Mouse (Mus musculus) neural tube, embryonic 10.5 days (tissue): Measurements from ENCODE around the gene Drap1.

Experiments used
- DNase-seq: peaks from one replicate; pipeline ENCODE4 v3.0.0-alpha.2; 2017; ENCODE audit warnings: low spot score; ENCODE audit errors: extremely low spot score

The Drap1 gene

DNA sequence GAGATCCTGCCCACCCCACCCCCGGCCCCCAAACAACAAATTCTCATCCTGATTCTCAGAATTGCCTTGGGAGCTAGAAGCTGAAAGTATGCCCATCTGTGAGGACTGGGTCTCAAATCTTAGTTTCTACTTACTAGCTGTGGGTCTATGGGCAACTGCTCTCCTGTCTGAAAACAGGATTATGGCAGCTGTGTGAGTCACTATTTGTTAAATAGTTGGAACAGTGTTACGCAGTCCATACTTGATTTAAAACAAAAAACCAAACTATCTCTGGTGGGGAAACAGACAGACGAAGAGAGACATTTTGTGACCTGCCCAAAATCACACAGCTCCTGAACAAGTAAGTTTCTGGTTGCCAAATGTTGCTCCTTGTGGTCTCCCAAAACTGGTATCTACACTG, 24.9 kb upstream of the Drap1 start:
- DNase-seq: no peak

DNA sequence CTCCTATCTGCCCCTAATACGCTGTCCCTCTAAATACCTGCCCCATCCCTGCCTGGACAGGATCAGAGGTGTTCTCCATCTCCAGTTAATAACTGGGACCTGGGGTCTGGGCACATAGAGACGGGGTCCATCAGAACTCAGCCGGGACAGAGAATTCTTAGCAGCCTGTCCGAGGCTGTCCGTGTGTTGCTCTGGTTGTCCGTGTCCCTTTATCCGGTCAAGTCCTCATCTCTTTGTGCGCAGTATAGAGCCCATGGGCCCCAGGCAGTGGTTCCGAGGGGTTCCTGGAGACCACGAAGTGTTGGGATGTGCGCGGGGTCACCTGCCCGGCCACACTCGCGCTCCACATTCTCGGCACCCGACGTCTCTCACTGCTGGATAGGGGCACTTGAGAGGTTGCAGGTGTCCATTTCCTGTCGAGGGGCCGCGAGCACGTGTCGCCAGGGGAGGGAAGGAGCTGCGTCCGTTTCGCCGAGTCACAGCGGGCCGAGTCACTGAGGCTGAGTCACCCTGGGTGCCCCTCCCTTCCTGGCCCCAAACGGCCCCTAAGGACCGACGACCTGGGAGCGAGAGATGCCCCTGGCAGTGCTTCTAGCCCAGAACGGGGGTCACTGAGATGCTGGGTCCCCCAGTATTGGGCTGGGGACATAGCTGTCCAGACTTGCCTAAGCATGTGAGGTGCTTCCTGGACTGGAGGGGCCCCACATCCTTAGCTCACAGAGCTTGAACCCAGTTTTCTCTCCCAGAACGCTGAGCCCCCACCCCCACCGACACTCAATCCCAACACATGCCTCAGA, 23.8 kb upstream of the Drap1 start:
- DNase-seq: peak; percentile 46

DNA sequence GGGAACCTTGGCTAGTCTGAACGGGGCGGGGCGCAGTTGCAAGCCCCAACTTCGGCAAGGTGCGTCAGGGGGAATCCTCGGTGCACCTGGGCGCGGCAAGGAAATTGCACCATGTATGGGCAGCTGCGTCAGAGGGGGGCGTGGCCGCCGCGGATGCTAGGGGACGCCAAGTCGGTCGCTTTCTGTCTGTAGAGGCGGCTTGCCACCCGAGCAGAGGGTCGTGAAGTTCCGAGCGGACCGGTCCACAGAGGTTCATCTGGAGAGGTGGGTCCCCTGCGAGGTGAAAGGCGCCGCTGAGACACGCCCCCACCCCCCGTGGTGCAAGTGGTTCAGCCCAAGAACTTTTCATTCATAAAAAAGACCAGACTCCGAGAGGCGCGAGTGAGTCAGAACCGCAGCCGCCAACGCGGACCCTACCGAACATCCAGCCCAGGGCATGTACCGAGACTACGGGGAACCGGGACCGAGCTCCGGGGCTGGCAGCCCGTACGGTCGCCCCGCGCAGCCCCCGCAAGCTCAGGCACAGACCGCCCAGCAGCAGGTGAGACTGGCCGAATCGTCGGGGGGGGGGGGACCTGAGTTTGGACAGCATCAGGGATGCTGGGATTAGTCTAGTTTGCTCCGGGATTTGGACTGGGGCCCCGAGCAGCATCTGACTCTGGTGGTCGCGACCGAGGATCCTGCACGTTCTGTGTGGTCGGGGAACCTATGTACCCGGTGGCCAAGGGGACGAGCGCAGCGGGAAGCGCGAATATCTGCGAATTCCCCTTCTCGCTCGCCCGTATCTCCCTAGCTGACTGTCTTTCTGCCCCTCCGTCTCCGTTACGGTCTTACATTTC, 23.0 kb upstream of the Drap1 start, which contains the start of gene Fosl1:
TSS of gene Fosl1 (plus strand) at position 33 of the 839 bp plus-strand sequence.
- DNase-seq: peak; percentile 68

DNA sequence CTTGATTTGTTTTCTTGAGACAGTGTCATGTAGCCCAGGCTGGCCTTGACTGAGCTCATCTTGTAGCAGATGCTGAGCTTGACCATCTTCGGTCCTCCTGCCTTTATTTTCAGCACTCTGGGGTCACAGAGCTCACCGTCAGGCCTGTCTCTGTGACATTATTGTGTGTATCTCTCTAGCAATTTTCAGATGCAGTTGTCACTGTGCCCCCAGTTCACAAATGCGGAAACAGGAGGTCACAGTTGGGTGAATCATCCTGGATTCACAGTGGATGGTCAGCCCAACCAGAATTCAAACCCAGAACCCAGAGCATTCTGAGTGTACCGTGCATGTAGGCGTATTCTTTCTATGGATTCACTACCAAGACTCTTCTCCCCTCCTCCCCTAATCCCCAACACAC, 21.0 kb upstream of the Drap1 start:
- no peak for DNase-seq

DNA sequence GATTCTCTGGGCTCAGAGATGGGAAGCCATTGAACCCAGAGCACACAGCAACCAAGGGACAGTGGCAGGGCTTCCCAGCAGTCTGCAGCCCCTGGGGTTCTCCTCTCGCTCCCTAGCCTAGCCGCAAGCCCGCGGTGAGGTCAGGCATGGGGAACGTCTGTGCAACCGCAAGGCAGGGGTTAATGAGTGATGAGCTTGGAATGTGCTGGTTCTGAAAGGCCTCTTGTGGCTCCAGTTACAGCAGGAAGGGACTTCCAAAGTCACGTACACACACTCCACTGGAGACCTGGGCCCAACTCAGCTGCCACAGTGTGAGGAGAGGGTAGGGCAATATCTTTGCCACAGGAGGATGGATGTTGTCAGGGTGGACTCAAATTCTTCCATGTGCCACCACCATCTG, 20.2 kb upstream of the Drap1 start:
- DNase-seq: no peak

DNA sequence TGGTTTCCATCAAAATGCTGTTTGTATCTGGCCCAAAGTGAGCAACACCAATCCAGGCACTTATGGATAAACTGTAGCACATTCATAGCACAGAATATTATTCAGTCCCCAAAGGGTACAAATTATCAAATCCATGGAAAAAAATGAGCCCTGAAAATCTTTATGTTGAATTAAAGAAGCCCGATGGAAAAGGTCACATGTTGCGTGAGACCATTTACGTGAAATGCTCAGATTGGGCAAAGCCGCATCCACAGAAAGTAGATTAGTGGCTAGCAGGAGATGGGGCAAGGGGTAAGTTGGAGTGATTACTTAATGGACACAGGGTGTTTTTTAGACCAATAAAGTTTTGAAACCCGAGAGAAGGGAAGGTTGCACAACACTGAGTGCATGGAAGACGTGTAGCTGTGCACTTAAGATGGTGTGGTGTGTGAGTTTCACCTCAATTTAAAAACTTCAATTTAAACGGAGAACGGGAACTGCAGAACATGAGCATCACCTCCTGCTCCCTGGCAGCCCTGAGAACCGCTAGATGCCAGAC, 19.7 kb upstream of the Drap1 start:
- DNase-seq: no peak

DNA sequence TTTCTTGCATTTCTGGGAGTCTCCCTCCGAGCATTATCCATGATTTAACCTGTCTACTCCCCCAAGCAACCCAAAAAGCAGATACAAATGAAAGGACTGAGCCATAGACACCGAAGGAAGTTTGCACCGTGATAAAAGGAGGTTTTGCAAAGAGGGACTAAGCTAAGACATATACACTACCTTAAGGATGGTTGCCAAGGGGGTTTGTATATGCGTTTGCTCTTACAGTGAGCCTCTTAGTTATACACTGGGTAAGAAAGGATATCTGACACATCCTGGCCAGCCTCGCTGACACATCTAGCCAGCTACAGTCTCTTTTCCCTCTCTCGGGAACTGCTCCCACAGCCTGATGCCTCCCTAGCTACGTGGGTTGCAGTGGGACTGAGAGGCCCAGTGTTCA, 9.2 kb upstream of the Drap1 start:
- no peak for DNase-seq

DNA sequence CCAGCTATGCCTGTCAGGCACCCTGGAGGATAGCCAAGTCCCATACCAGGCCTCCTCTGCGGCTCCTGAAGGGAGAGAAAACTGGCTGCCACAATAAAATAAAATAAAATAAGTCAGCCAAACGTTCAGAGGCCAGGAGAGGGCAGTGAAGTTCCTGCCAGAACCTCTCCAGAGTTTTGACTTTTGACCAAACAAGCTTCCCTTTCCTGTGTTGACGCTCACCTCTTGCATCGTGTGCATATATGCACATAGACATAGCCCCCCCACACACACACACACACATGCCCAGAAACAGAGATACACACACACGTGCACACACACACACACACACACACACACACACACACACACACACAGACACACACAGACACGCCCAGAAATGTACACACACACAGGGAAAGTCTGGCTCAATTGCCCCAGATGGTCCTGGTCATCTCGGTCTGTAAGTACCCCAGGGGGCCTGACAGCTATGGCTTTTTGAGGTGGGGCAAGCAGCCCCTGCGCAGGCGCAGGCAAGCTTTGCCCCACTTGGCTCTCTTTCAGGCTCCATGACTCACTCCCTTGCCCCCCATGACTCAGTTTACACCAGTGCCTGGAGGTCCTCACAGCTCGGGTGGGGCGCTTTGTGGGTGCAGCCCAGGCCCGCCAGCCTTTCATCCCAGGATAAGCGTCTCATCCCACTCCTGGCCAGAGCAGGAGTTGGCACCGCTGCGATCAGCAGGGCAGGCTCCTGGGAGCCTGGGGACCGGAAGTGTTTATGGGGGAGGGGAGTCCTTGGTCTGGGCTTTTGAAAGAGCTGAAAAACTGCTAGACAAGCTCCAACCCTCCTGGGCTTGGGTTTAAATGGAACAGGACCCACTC, 8.4 kb upstream of the Drap1 start:
- DNase-seq: peak; percentile 39

DNA sequence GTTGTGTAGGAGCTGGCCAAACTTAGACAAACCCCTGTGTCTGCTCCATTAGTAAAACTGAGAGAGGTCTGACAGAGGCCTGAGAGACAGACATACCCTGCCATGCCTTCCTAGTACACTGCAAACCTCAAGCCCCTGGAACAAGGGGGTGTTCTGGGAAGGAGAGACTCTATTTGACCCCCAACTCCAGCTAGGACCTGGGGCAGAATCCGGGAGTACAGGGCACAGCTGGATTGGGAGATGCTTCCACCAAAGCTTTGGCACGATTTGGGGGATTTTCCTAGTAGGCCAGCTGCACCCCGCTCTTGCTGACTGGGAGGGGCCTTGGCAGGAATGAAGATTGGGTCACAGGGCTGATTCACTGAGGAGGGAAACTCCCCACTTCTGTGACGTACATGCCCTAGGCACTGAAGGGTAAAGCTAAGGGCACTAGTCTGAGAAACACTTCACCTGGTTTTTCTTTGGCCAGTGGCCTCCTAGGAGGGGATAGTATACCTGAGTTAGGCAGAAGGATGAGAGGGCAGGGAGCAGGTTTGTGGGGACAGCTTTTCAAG, 7.2 kb upstream of the Drap1 start:
- no peak for DNase-seq

DNA sequence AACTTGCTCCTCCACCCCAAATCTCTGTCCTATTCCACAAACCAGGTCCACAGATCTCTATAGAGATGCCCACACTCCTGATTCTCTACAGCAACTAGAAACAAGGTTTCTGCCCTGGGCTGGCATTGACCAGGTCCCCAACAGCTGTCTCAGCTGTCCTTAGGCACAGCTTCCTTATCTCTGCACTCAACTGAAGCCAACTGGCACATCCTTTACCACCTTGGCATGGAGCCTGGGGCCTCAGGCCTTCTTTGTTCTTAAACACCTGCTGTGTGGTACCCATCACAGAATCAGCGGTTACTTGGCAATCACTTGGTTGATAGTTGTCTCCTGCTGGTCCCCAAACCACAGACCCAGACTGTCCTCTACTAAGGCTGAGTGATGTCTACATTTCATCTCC, 5.6 kb upstream of the Drap1 start:
- no peak for DNase-seq

DNA sequence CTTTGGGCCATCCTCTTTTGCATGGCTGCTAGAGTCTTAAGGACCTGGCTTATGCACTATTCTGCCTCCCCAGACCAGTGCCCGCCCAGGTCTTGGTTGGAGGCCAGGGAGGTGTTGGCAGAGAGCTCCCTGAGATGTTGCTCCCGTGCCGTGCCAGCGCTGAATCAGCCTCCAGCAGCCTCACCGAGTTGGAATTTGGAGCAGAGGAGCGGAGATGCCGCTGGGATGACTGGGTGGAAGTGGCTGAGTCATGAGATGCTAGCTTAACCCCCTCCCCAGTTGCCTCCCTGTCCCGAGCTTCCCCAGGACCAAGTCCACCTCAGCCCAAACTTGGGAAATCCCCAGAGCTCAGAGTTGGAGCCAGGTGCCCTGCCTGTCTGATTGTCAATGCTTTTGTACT, 5.0 kb upstream of the Drap1 start:
- DNase-seq: no peak

DNA sequence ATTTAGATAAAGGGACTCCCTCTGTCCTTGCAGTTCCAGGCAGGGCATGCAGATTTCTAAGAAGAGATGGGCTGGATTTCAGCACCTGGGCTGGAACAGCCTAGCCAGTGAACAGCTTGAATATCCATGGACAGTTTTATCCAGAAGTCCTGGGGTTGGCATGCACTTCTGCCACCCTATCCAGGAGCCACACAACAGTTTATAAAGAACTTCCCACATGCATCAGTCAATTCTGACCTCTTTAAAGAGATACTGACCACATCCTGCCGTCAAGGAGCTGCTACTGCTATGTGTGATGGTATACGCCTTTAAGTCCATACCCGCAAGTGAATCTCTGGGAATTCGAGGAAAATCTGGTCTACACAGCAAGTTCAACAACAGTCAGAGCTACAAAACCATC, 4.4 kb upstream of the Drap1 start:
- DNase-seq: no peak

DNA sequence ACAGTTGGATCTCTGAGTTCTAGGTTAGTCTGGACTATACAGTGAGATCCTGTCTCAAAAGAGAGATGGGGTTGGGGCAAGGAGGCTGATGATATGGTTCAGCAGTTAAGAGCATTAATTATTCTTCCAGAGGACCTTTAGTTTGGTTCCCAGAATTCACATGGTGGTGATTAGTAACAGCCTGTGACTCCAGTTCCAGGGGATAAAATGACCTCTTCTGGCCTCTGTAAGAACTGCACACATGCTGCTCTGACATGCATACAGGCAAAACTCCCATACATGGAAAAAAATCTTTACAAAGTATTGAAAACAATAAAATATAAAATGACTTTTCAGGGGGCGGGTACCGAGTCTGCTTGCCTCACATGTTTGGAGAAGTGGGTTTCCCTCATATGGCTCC, 3.3 kb upstream of the Drap1 start:
- no peak for DNase-seq

DNA sequence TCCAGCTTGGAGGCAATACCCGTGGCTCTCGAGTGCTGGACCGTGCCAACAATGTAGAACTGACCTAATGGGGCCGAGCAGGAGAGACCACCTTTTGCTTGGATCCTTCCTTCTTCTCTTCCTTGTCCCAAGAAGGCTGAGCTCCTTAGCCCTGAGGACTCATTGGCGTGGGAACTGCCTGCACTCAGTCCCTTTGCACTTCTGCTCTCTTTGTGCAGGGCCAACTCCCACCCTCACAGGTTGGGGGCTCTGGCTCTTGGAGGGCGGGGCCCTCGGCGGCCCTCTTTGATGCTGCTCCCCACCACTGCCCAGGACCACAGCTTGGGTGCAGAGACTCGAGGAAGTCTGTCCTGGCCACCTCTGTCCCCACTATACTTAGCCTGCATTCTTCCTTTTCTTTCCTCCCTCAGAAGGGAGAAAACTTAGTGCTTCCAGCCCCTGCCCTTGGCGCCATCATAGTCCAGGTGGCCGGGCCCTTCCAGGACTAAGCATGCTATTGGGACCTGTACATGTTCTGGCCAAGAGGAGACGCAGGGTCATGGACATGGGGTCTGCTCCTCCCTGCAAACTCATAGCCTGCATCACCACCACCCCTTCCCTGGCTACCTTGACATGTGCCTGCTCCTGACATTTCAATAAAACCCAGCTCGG, 2.0 kb upstream of the Drap1 start:
- no peak for DNase-seq

DNA sequence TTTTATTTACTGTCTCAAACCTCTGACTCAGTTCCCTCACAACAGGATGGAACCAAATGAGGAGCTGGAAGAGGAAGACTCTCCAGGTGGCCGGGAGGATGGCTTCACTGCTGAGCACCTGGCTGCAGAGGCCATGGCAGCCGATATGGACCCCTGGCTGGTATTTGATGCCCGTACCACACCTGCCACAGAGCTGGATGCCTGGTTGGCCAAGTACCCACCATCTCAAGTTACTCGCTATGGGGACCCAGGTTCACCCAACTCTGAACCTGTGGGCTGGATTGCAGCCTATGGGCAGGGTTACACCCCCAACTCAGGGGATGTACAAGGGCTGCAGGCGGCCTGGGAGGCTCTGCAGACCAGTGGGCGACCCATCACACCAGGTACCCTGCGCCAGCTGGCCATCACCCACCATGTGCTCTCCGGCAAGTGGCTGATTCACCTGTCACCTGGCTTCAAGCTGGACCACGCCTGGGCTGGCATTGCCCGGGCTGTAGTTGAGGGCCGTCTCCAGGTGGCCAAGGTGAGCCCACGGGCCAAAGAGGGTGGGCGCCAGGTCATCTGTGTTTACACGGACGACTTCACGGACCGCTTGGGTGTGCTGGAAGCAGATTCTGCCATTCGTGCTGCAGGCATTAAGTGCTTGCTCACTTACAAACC, 1.3 kb upstream of the Drap1 start:
- no peak for DNase-seq

DNA sequence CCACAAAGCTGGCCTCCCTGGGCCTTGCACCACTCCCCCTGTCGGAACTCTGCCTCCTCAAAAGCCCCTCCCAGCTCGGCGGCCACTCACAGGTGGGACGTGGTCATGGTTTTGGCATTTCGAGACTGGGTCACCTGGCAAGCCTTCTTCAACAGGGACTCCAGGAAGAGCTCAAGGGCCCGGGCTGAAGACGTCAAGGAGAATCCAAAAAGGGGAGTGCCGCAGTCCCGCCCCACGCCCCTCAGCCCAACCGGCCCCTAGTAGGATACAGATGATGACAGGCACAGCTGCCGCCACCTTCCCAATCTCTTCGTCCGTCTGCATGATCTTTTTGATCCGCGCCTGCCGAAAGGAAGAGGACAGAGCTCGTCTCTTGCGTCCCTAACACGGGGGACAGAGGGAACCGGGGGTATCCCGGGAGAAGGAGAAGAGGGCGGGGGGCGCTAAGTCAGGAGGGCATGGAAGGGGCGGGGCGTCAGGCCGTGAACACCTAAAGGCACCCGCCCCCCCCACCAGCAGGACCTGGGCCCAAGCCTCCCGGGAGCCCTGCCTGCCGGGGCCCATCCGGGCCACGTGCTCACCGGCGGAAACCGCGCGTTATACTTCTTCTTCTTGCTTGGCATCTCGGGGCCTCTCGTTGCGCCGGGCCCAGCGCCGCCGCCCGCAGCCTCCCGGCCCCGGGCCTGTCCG, 542 bp downstream of the Drap1 start:
- no peak for DNase-seq

DNA sequence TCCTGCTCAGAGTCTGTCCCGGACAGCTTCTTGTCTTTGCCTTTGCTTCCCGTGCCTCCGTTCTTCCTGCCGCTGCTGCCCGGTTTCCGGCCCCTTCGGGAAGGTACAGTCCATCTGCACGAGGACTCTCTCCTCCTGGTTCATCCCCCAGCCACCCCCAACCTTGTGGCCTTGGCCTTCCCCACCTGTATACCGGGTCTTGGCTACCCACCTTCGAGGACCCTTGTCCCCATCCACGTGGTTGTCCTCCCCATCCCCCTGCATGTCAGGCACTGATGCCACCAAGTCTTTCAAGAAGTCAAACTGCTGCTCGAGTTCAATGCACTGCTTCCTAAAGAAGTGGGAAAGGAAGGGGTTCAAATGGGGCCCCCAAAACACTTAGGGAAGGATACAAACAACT, 1.2 kb downstream of the Drap1 start:
- DNase-seq: no peak

DNA sequence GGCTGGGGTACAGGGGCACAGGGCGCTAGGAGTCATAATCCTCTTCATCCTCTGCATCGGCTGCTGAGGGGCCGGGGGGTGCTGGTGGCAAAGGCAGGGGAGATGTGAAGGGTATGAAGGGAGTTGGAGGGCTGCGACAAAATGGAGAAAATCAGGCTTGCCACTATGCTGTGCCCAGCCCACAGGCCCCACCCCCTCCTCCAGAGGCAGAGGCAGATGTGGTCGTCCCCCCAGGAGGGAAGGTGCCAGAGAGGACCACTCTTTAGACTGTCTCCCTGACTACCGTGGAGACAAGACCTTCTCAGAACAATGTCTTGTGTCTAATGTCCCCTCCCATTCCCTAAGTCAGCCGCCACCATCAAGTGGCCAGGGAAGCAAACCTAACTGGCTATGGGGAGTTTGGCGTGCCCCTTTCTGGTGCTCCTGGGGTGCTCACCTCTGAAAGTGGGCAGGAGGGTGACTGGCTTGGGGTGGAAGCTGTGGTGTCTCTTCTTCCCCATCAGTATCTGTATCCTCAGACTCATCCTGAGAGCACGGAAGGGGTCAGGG, 1.8 kb downstream of the Drap1 start:
- DNase-seq: no peak

DNA sequence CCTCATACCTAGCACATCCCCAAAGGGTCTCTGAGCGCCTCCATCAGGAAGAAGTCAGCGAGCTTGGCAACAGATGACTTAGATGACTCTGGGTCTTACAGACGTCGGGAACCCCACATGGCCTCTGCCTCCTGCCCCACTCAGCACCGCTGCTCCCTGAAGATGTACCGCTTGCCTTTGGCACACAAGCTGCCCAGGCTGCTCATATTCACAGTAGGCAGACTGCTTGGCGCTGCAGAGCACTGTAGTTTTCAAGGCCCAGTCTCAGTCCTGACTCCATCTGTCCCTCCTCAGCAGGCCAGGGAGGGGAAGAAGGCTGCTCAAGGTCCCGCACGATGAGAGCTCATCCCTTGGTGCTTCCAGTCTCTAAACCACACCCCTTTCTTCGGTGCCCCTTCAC, 2.5 kb downstream of the Drap1 start:
- DNase-seq: no peak
